Mouse (Mus musculus) MEL (cell line): ENCODE data around the gene Gm49366. TPM values are rescaled to one million over a fixed set of nuclear protein-coding genes. Genes with fewer than 3 reads are reported as not detected.

ENCODE experiments used
- DNase-seq: peaks from one replicate; pipeline ENCODE4 v3.0.0; 2011; ENCODE audit warnings: low read depth, low spot score
- H3K27ac ChIP-seq: 2 replicates; pipeline ENCODE4 v1.5.1; 2012; ENCODE audit warnings: low read depth, mild to moderate bottlenecking, control low read depth, low read length, moderate library complexity; ENCODE audit not compliant: control insufficient read depth
- H3K27me3 ChIP-seq, 2 experiments: fragments of 150-350 bp in 1 of 2; sonication (generic) in 1 of 2; 2 replicates each; pipeline ENCODE4 v1.6.1; 2012; ENCODE audit warnings: low read length in 2 of 2, mild to moderate bottlenecking in 2 of 2, improper control_type of control experiment in 1 of 2, moderate library complexity in 1 of 2; ENCODE audit not compliant: insufficient read depth in 2 of 2, control insufficient read depth in 1 of 2
- H3K36me3 ChIP-seq, 2 experiments: 2 replicates each; pipeline ENCODE4 v1.6.1; 2012 to 2014; ENCODE audit warnings: low read length in 2 of 2, improper control_type of control experiment in 1 of 2, inconsistent platforms in 1 of 2, mild to moderate bottlenecking in 1 of 2; ENCODE audit not compliant: insufficient read depth in 2 of 2, control insufficient read depth in 1 of 2
- H3K4me1 ChIP-seq, 2 experiments: fragments of 150-350 bp in 1 of 2; sonication (generic) in 1 of 2; 2 replicates each; pipeline ENCODE4 v1.6.1; 2012; ENCODE audit warnings: low read length in 2 of 2, improper control_type of control experiment in 1 of 2, mild to moderate bottlenecking in 1 of 2; ENCODE audit not compliant: insufficient read depth in 2 of 2, control insufficient read depth in 1 of 2
- H3K4me3 ChIP-seq, 2 experiments: fragments of 150-350 bp in 1 of 2; sonication (generic) in 1 of 2; 2 replicates each; pipeline ENCODE4 v1.5.1; 2012; ENCODE audit warnings: low read depth in 2 of 2, low read length in 2 of 2, mild to moderate bottlenecking in 2 of 2, moderate library complexity in 2 of 2, control low read depth in 1 of 2, improper control_type of control experiment in 1 of 2; ENCODE audit not compliant: control insufficient read depth in 1 of 2, insufficient read depth in 1 of 2
- H3K79me2 ChIP-seq: 2 replicates; pipeline ENCODE4 v1.6.1; 2012; ENCODE audit warnings: mild to moderate bottlenecking, low read length, moderate library complexity; ENCODE audit not compliant: control insufficient read depth, poor library complexity, insufficient read depth
- H3K9ac ChIP-seq: 2 replicates; pipeline ENCODE4 v1.6.1; 2012; ENCODE audit warnings: low read depth, mild to moderate bottlenecking, control low read depth, low read length, moderate library complexity; ENCODE audit not compliant: control insufficient read depth, poor library complexity, severe bottlenecking
- H3K9me3 ChIP-seq: fragments of 150-350 bp; sonication (generic); replicated peaks from 2 replicates; pipeline ENCODE4 v1.6.1; 2012; ENCODE audit warnings: mild to moderate bottlenecking, low read length, improper control_type of control experiment, moderate library complexity; ENCODE audit not compliant: insufficient read depth
- BHLHE40 ChIP-seq: IDR thresholded peaks from 2 replicates; pipeline ENCODE4 v1.6.1; 2012; ENCODE audit warnings: low read depth, mild to moderate bottlenecking, inconsistent platforms, low read length, improper control_type of control experiment, borderline replicate concordance
- CHD1 ChIP-seq: IDR thresholded peaks from 2 replicates; pipeline ENCODE4 v1.6.1; 2012; ENCODE audit warnings: low read depth, mild to moderate bottlenecking, inconsistent platforms, low read length, improper control_type of control experiment
- CHD2 ChIP-seq: IDR thresholded peaks from 2 replicates; pipeline ENCODE4 v1.6.1; 2011; ENCODE audit warnings: low read length, improper control_type of control experiment
- CTCF ChIP-seq, 3 experiments: IDR thresholded peaks in 2 of 3; conservative IDR thresholded peaks in 1 of 3; 2 replicates each; pipeline ENCODE4 v1.5.1; 2011 to 2012; ENCODE audit warnings: low read length in 3 of 3, low read depth in 2 of 3, mild to moderate bottlenecking in 2 of 3, improper control_type of control experiment in 1 of 3, inconsistent platforms in 1 of 3, mixed read lengths in 1 of 3, moderate library complexity in 1 of 3; ENCODE audit not compliant: control insufficient read depth in 1 of 3, insufficient read depth in 1 of 3, poor library complexity in 1 of 3, severe bottlenecking in 1 of 3
- E2F4 ChIP-seq: IDR thresholded peaks from 2 replicates; pipeline ENCODE4 v1.6.1; 2011; ENCODE audit warnings: low read depth, low read length, improper control_type of control experiment, borderline replicate concordance
- ELF1 ChIP-seq: IDR thresholded peaks from 2 replicates; pipeline ENCODE4 v1.6.1; 2014; ENCODE audit warnings: low read depth, mild to moderate bottlenecking, inconsistent platforms, low read length, improper control_type of control experiment, moderate library complexity
- EP300 ChIP-seq, 2 experiments: IDR thresholded peaks; 2 replicates each; pipeline ENCODE4 v1.6.1; 2011; ENCODE audit warnings: improper control_type of control experiment in 2 of 2, low read length in 2 of 2, low read depth in 1 of 2, mild to moderate bottlenecking in 1 of 2
- ETS1 ChIP-seq: IDR thresholded peaks from 2 replicates; pipeline ENCODE4 v1.6.1; 2012; ENCODE audit warnings: low read depth, mild to moderate bottlenecking, inconsistent platforms, low read length, improper control_type of control experiment, moderate library complexity
- GABPA ChIP-seq: IDR thresholded peaks from 2 replicates; pipeline ENCODE4 v1.6.1; 2012; ENCODE audit warnings: low read depth, mild to moderate bottlenecking, inconsistent platforms, low read length, improper control_type of control experiment, moderate library complexity
- GATA1 ChIP-seq: IDR thresholded peaks from 2 replicates; pipeline ENCODE4 v1.6.1; 2011; ENCODE audit warnings: low read depth, low read length, improper control_type of control experiment
- HCFC1 ChIP-seq: IDR thresholded peaks from 2 replicates; pipeline ENCODE4 v1.6.1; 2012; ENCODE audit warnings: low read depth, mild to moderate bottlenecking, inconsistent platforms, low read length, improper control_type of control experiment, moderate library complexity
- JUND ChIP-seq: IDR thresholded peaks from 2 replicates; pipeline ENCODE4 v1.6.1; 2011; ENCODE audit warnings: low read depth, mild to moderate bottlenecking, improper control_type of control experiment, low read length
- MAFK ChIP-seq: IDR thresholded peaks from 2 replicates; pipeline ENCODE4 v1.6.1; 2011; ENCODE audit warnings: low read depth, mild to moderate bottlenecking, low read length, improper control_type of control experiment, borderline replicate concordance
- MAX ChIP-seq: IDR thresholded peaks from 2 replicates; pipeline ENCODE4 v1.6.1; 2011; ENCODE audit warnings: low read length, improper control_type of control experiment
- MAZ ChIP-seq: IDR thresholded peaks from 2 replicates; pipeline ENCODE4 v1.6.1; 2012; ENCODE audit warnings: low read depth, mild to moderate bottlenecking, inconsistent platforms, low read length, improper control_type of control experiment
- MEF2A ChIP-seq: IDR thresholded peaks from 2 replicates; pipeline ENCODE4 v1.6.1; 2014; ENCODE audit warnings: low read depth, mild to moderate bottlenecking, inconsistent platforms, low read length, improper control_type of control experiment; ENCODE audit not compliant: poor library complexity, insufficient replicate concordance, severe bottlenecking; ENCODE audit errors: extremely low read depth
- MXI1 ChIP-seq: IDR thresholded peaks from 2 replicates; pipeline ENCODE4 v1.6.1; 2011; ENCODE audit warnings: mild to moderate bottlenecking, low read depth, low read length, improper control_type of control experiment
- MYB ChIP-seq: IDR thresholded peaks from 2 replicates; pipeline ENCODE4 v1.6.1; 2011; ENCODE audit warnings: mild to moderate bottlenecking, low read depth, low read length, improper control_type of control experiment
- MYC ChIP-seq: IDR thresholded peaks from 2 replicates; pipeline ENCODE4 v1.6.1; 2011; ENCODE audit warnings: low read depth, mild to moderate bottlenecking, low read length, improper control_type of control experiment, moderate library complexity
- NELFE ChIP-seq: IDR thresholded peaks from 2 replicates; pipeline ENCODE4 v1.6.1; 2011; ENCODE audit warnings: low read depth, low read length, improper control_type of control experiment
- NRF1 ChIP-seq: IDR thresholded peaks from 2 replicates; pipeline ENCODE4 v1.6.1; 2014; ENCODE audit warnings: low read depth, mild to moderate bottlenecking, inconsistent platforms, low read length, improper control_type of control experiment, moderate library complexity; ENCODE audit not compliant: poor library complexity, insufficient read depth, severe bottlenecking
- POLR2A ChIP-seq, 2 experiments: IDR thresholded peaks; 2 replicates each; pipeline ENCODE4 v1.6.1; 2011 to 2012; ENCODE audit warnings: low read length in 2 of 2, mild to moderate bottlenecking in 2 of 2, control low read depth in 1 of 2, improper control_type of control experiment in 1 of 2, low read depth in 1 of 2, moderate library complexity in 1 of 2; ENCODE audit not compliant: control insufficient read depth in 1 of 2, insufficient read depth in 1 of 2, poor library complexity in 1 of 2
- POLR2AphosphoS2 ChIP-seq: IDR thresholded peaks from 2 replicates; pipeline ENCODE4 v1.6.1; 2011; ENCODE audit warnings: low read length, improper control_type of control experiment
- POLR2AphosphoS5 ChIP-seq: IDR thresholded peaks from 2 replicates; pipeline ENCODE4 v1.6.1; 2012; ENCODE audit warnings: low read depth, borderline replicate concordance, mild to moderate bottlenecking, inconsistent platforms, low read length, moderate library complexity, mixed read lengths
- RAD21 ChIP-seq: IDR thresholded peaks from 2 replicates; pipeline ENCODE4 v1.6.1; 2011; ENCODE audit warnings: mild to moderate bottlenecking, low read depth, low read length, improper control_type of control experiment
- RCOR1 ChIP-seq: IDR thresholded peaks from 2 replicates; pipeline ENCODE4 v1.6.1; 2012; ENCODE audit warnings: low read depth, mild to moderate bottlenecking, inconsistent platforms, low read length, improper control_type of control experiment
- SIN3A ChIP-seq: IDR thresholded peaks from 2 replicates; pipeline ENCODE4 v1.6.1; 2012; ENCODE audit warnings: low read length, improper control_type of control experiment, inconsistent platforms
- SMC3 ChIP-seq: IDR thresholded peaks from 2 replicates; pipeline ENCODE4 v1.6.1; 2011; ENCODE audit warnings: low read depth, low read length, improper control_type of control experiment
- TAL1 ChIP-seq: IDR thresholded peaks from 2 replicates; pipeline ENCODE4 v1.6.1; 2012; ENCODE audit warnings: mild to moderate bottlenecking, inconsistent platforms, low read length, moderate library complexity, mixed read lengths
- TBP ChIP-seq: IDR thresholded peaks from 2 replicates; pipeline ENCODE4 v1.8.0; 2011; ENCODE audit warnings: low read depth, low read length, improper control_type of control experiment
- TCF12 ChIP-seq: IDR thresholded peaks from 2 replicates; pipeline ENCODE4 v1.6.1; 2014; ENCODE audit warnings: low read depth, mild to moderate bottlenecking, inconsistent platforms, low read length, improper control_type of control experiment, moderate library complexity
- UBTF ChIP-seq: IDR thresholded peaks from 2 replicates; pipeline ENCODE4 v1.6.1; 2012; ENCODE audit warnings: low read depth, mild to moderate bottlenecking, inconsistent platforms, low read length, improper control_type of control experiment, moderate library complexity, borderline replicate concordance; ENCODE audit not compliant: insufficient read depth
- USF1 ChIP-seq: IDR thresholded peaks from 2 replicates; pipeline ENCODE4 v1.6.1; 2014; ENCODE audit warnings: low read depth, mild to moderate bottlenecking, inconsistent platforms, low read length, improper control_type of control experiment, moderate library complexity
- USF2 ChIP-seq, 2 experiments: IDR thresholded peaks; 2 replicates each; pipeline ENCODE4 v1.6.1; 2011 to 2012; ENCODE audit warnings: improper control_type of control experiment in 2 of 2, low read length in 2 of 2, borderline replicate concordance in 1 of 2, inconsistent platforms in 1 of 2, low read depth in 1 of 2, mild to moderate bottlenecking in 1 of 2; ENCODE audit not compliant: insufficient read depth in 1 of 2
- ZKSCAN1 ChIP-seq: IDR thresholded peaks from 2 replicates; pipeline ENCODE4 v1.6.1; 2012; ENCODE audit warnings: low read depth, mild to moderate bottlenecking, inconsistent platforms, low read length, improper control_type of control experiment, moderate library complexity
- ZMIZ1 ChIP-seq: IDR thresholded peaks from 2 replicates; pipeline ENCODE4 v1.6.1; 2012; ENCODE audit warnings: low read depth, mild to moderate bottlenecking, inconsistent platforms, low read length, improper control_type of control experiment, moderate library complexity
- ZNF384 ChIP-seq: IDR thresholded peaks from 2 replicates; pipeline ENCODE4 v1.6.1; 2012; ENCODE audit warnings: low read depth, mild to moderate bottlenecking, inconsistent platforms, low read length, improper control_type of control experiment
- polyA plus RNA-seq, 2 experiments: library from polyadenylated mRNA; stranded (reverse) in 1 of 2; unstranded in 1 of 2; fragments of >175 nt in 1 of 2; fragments of >200 nt in 1 of 2; gene quantifications; 2 replicates each; pipeline versions ENCODE4 v1.2.1 to v1.2.4; 2012; ENCODE audit warnings: low replicate concordance in 2 of 2, low read depth in 1 of 2; ENCODE audit not compliant: insufficient read length in 2 of 2, insufficient read depth in 1 of 2, missing spikeins in 1 of 2
- total RNA-seq: library from RNA; depleted of rRNA; stranded (reverse); fragments of 300-350 nt; gene quantifications from 2 replicates; pipeline ENCODE4 v1.2.3, GENCODE M21; 2012

Gm49366 gene
- total and polyA plus RNA-seq, 3 experiments = not detected

- H3K9me3 ChIP-seq = no peaks in the 10 kb centered on the region
- peak overlapping the region; percentile 65 for H3K27ac ChIP-seq
- H3K27me3 ChIP-seq = no peaks in the 10 kb centered on the region
- peaks cover 0 to 21% of the 10 kb centered on the region in 2 experiments; a peak in 2 of 4 replicates for H3K36me3 ChIP-seq
- H3K4me1 ChIP-seq = peaks cover 11 to 20% of the 10 kb centered on the region in 2 experiments
- H3K4me3 ChIP-seq = no peak overlapping the region
- no peak overlapping the region for H3K9ac ChIP-seq
- no peaks in the 10 kb centered on the region for H3K79me2 ChIP-seq
- DNase-seq = peak; percentile 61
- TF ChIP-seq GABPA (no peak), SMC3 (no peak), MAX (peak; percentile 39; the same call in 1 of the 2 replicates), ETS1 (peak; percentile 90), MEF2A (no peak), TBP (no peak), MXI1 (peak; percentile 35; the same call in 1 of the 2 replicates), POLR2A (IDR thresholded peaks at IDR 0.05; ENCODE audit: control insufficient read depth in 1 of 2, insufficient read depth in 1 of 2, low read depth in 1 of 2, low read length in 2 of 2, poor library complexity in 1 of 2) (no peak), ZMIZ1 (no peak), MAZ (no peak; the same call in 1 of the 2 replicates), SIN3A (peak; percentile 74; the same call in 1 of the 2 replicates), RAD21 (no peak), MYC (no peak), UBTF (no peak), POLR2AphosphoS2 (no peak), E2F4 (no peak), GATA1 (peak; percentile 87), CTCF (IDR thresholded peaks at IDR 0.05 in 2 of 3, conservative IDR thresholded peaks at IDR 0.05 in 1 of 3; ENCODE audit: control insufficient read depth in 1 of 3, insufficient read depth in 1 of 3, low read depth in 2 of 3, low read length in 3 of 3, poor library complexity in 1 of 3, severe bottlenecking in 1 of 3) (no peak), NRF1 (no peak), RCOR1 (peak; percentile 80; the same call in 1 of the 2 replicates), MAFK (no peak), MYB (no peak), CHD1 (no peak), ZKSCAN1 (0 out of 2 replicates have a peak, but pooled peaks have one; percentile 30), TCF12 (peak; percentile 90), NELFE (no peak; the same call in 1 of the 2 replicates), HCFC1 (0 out of 2 replicates have a peak, but pooled peaks have one; percentile 25), BHLHE40 (peak; percentile 46; the same call in 1 of the 2 replicates), CHD2 (no peak), TAL1 (peak; percentile 52), EP300 (IDR thresholded peaks at IDR 0.05; ENCODE audit: low read depth in 1 of 2, low read length in 2 of 2) (peak; percentile 83 to 87), USF1 (no peak), ELF1 (peak; percentile 24; the same call in 1 of the 2 replicates), POLR2AphosphoS5 (no peak), USF2 (IDR thresholded peaks at IDR 0.05; ENCODE audit: borderline replicate concordance in 1 of 2, insufficient read depth in 1 of 2, low read depth in 1 of 2, low read length in 2 of 2) (no peak), ZNF384 (peak; percentile 97), JUND (no peak)
These were observed 4.6 kb upstream of the Gm49366 start for GRCm38 (mm10) chr12:84034108-84034507.
